Comparison of ENCODE assay signal across 9 mouse cellular contexts in the genomic region with DNA sequence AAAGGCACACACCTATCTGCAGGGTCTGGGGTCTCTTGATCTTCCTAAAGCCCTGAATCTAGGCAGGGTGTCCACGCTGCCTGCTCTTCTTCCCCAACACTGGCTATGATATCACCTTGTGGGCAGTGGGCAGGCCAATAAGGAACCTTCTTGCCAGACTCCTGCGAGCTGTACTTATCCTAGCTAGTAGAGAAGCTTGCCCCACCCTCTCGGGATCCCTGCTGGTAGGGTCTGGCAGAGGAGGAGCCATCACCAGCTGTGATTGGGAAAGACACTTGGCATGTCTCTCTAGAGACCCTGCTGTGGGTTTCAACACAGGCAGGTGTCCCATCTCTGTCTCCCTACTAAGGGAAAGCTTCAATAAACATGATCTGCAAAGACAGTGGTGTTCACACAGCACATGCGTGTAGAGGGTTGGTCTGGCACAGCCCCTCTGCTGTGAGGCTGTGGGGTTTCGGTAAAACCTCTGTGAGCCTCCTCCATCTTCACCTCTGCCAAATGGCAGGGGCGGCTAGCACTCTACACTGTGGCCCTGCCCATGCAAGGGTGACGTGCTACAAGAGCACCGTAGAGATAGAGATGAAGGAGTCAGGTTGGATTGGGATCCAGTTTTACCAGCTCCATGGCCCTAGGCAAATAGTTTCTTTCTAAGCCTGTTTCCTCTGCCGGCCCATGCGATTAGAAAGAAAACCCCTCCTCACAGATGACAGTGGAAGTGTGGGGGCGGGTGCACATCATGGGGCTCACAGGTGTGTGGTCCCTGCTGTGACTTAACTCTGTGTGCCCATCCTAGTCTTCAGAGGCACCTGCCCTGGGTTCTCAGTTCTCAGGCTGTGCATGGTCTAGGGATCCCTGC. TPM values are rescaled to one million over a fixed set of nuclear protein-coding genes. Genes with fewer than 3 reads are reported as not detected.
A peak's percentile ranks its signal among the peaks of the same experiment; 100 is the strongest.
DNase-seq lines count a peak whose midpoint lies in the region; ATAC-seq lines count a peak whose summit lies in the region.
"Had no signal": no experiment of that assay in that cellular context is flagged by ENCODE, and none has a peak within 500 bp of the region (broad histone marks: within the 10 kb centered on the region; RNA-seq: fewer than 3 reads in every experiment).

No protein-coding gene starts in this region.

- no peaks in the 10 kb centered on the region for H3K9me3 ChIP-seq in kidney, embryonic 15.5 days (replicated peaks)
- H3K9me3 ChIP-seq in forebrain, embryonic 14.5 days (replicated peaks; ENCODE audit: control insufficient read depth, low read length) = no peaks in the 10 kb centered on the region
- no peaks in the 10 kb centered on the region for H3K9me3 ChIP-seq in kidney, embryonic 16.5 days (ENCODE audit: low read length)
- H3K9me3 ChIP-seq: embryonic facial prominence, embryonic 12.5 days had no signal

- H3K27me3 ChIP-seq in kidney, embryonic 15.5 days = no peaks in the 10 kb centered on the region
- no peaks in the 10 kb centered on the region for H3K27me3 ChIP-seq in forebrain, embryonic 14.5 days (replicated peaks; ENCODE audit: control insufficient read depth, insufficient read depth, low read length)
- H3K27me3 ChIP-seq in kidney, embryonic 16.5 days (ENCODE audit: insufficient read depth, low read length) = no peaks in the 10 kb centered on the region

- H3K27ac ChIP-seq in kidney, embryonic 15.5 days = peak overlapping the region; percentile 2; the same call in 1 of the 2 replicates
- H3K27ac ChIP-seq in brown adipose tissue, adult 24 weeks (replicated peaks; ENCODE audit: low read depth, low read length) = peak overlapping the region; percentile 96
- H3K27ac ChIP-seq in forebrain, embryonic 14.5 days (ENCODE audit: low read depth, low read length) = peak overlapping the region; percentile 53; the same call in 1 of the 2 replicates
- no peak overlapping the region for H3K27ac ChIP-seq in kidney, embryonic 16.5 days (ENCODE audit: low read length)
- H3K27ac ChIP-seq: embryonic facial prominence, embryonic 12.5 days had no signal

- H3K4me3 ChIP-seq in kidney, embryonic 15.5 days (replicated peaks) = no peak overlapping the region
- H3K4me3 ChIP-seq in brown adipose tissue, adult 24 weeks (ENCODE audit: insufficient read depth, low read depth, low read length) = no peak overlapping the region
- H3K4me3 ChIP-seq in forebrain, embryonic 14.5 days (ENCODE audit: low read depth, low read length) = no peak overlapping the region
- no peak overlapping the region for H3K4me3 ChIP-seq in kidney, embryonic 16.5 days (ENCODE audit: low read length)
- H3K4me3 ChIP-seq: embryonic facial prominence, embryonic 12.5 days had no signal

- no peak for DNase-seq in kidney, postnatal 14 days
- DNase-seq in forebrain, embryonic 14.5 days (ENCODE audit: low spot score) = no peak
- DNase-seq in ovary, postnatal 14 days (ENCODE audit: low spot score) = no peak

- H3K4me2 ChIP-seq in kidney, embryonic 15.5 days = no peak overlapping the region
- no peak overlapping the region for H3K4me2 ChIP-seq in forebrain, embryonic 14.5 days (ENCODE audit: low read length)
- H3K4me2 ChIP-seq in kidney, embryonic 16.5 days (replicated peaks; ENCODE audit: low read depth, low read length) = no peak overlapping the region
- H3K4me2 ChIP-seq: embryonic facial prominence, embryonic 12.5 days had no signal

- no peak for ATAC-seq in kidney, embryonic 15.5 days (replicated peaks; ENCODE audit: low FRiP score)
- ATAC-seq in forebrain, embryonic 14.5 days = no peak
- peak; percentile 26 for ATAC-seq in megakaryocyte progenitor cell, adult 5-6 weeks (replicated peaks; ENCODE audit: poor library complexity)
- ATAC-seq in frontal cortex, adult (ENCODE audit: low TSS enrichment) = no peak
- no peak for ATAC-seq in kidney, embryonic 16.5 days (ENCODE audit: low FRiP score, low TSS enrichment)

- 63% methylated on average over 11 of the region's 11 CpGs for WGBS in kidney, embryonic 15.5 days
- WGBS in forebrain, embryonic 14.5 days = 79% methylated on average over 11 of the region's 11 CpGs
- WGBS in kidney, embryonic 16.5 days = 71% methylated on average over 11 of the region's 11 CpGs

- no peak overlapping the region for H3K9ac ChIP-seq in kidney, embryonic 15.5 days
- H3K9ac ChIP-seq in forebrain, embryonic 14.5 days (ENCODE audit: low read length) = no peak overlapping the region
- H3K9ac ChIP-seq in kidney, embryonic 16.5 days (replicated peaks; ENCODE audit: low read length) = no peak overlapping the region
- H3K9ac ChIP-seq: embryonic facial prominence, embryonic 12.5 days had no signal

- H3K36me3 ChIP-seq in kidney, embryonic 15.5 days = no peaks in the 10 kb centered on the region
- no peaks in the 10 kb centered on the region for H3K36me3 ChIP-seq in forebrain, embryonic 14.5 days (ENCODE audit: control insufficient read depth, insufficient read depth, low read length)
- no peaks in the 10 kb centered on the region for H3K36me3 ChIP-seq in kidney, embryonic 16.5 days (ENCODE audit: insufficient read depth, low read length)
- H3K36me3 ChIP-seq: embryonic facial prominence, embryonic 12.5 days had no signal

- H3K4me1 ChIP-seq in kidney, embryonic 15.5 days = peaks cover 81% of the 10 kb centered on the region
- H3K4me1 ChIP-seq in brown adipose tissue, adult 24 weeks (ENCODE audit: control insufficient read depth, insufficient read depth, insufficient read length, low read length) = peaks cover 59% of the 10 kb centered on the region
- H3K4me1 ChIP-seq in forebrain, embryonic 14.5 days (ENCODE audit: control insufficient read depth, insufficient read depth, low read length) = peaks cover 57% of the 10 kb centered on the region
- peaks cover 55% of the 10 kb centered on the region for H3K4me1 ChIP-seq in kidney, embryonic 16.5 days (ENCODE audit: insufficient read depth, low read length)

RNA-seq across cellular contexts. Expression of a gene that starts 16.3 kb away (rescaled TPM):
- 41.7 and 44.8 TPM in 2 replicates for polyA plus RNA-seq in kidney, embryonic 15.5 days (2015; fragmentation: Nextera tagmentation; extraction: Ambion mirVana)
- 7.4 and 18.4 TPM in 2 replicates for polyA plus RNA-seq in brown adipose tissue, adult 24 weeks (2012; ENCODE audit: insufficient read depth, insufficient read length, missing spikeins)
- polyA plus RNA-seq in forebrain, embryonic 14.5 days (2014; fragmentation: Nextera tagmentation; extraction: Ambion mirVana) = 145 and 157 TPM in 2 replicates
- 88.4 and 140 TPM in 2 replicates for total RNA-seq in megakaryocyte progenitor cell, adult 5-6 weeks (2015)
- 48.8 and 85.6 TPM in 2 replicates for total RNA-seq in megakaryocyte progenitor cell, adult 5-6 weeks (2017)
- 66.2 and 67.8 TPM in 2 replicates for polyA plus RNA-seq in kidney, embryonic 16.5 days (2015; fragmentation: Nextera tagmentation; extraction: Ambion mirVana)

RNA-seq across cellular contexts. Expression of a gene that starts 26.7 kb away (rescaled TPM):
- 4.8 TPM in 2 replicates for polyA plus RNA-seq in kidney, embryonic 15.5 days (2015; fragmentation: Nextera tagmentation; extraction: Ambion mirVana)
- not detected in 2 replicates for polyA plus RNA-seq in brown adipose tissue, adult 24 weeks (2012; ENCODE audit: insufficient read depth, insufficient read length, missing spikeins)
- 1.2 TPM in 2 replicates for polyA plus RNA-seq in forebrain, embryonic 14.5 days (2014; fragmentation: Nextera tagmentation; extraction: Ambion mirVana)
- total RNA-seq in megakaryocyte progenitor cell, adult 5-6 weeks (2015) = 106 and 111 TPM in 2 replicates
- total RNA-seq in megakaryocyte progenitor cell, adult 5-6 weeks (2017) = 178 and 215 TPM in 2 replicates
- polyA plus RNA-seq in kidney, embryonic 16.5 days (2015; fragmentation: Nextera tagmentation; extraction: Ambion mirVana) = 5.0 and 5.1 TPM in 2 replicates
